Mouse (Mus musculus) left cerebral cortex, postnatal 36 days (tissue): ENCODE measurements at regions not wholly inside any gene's neighbourhood (a gene's known extent, or its start where the extent isn't known, plus 50 kb on each side); places are given as distances from the start of the nearest gene placed in this dataset.

Source experiments
- DNase-seq, 2 experiments: peaks; one replicate each; pipeline ENCODE4 v3.0.0; 2021 to 2022; ENCODE audit warnings: low spot score in 2 of 2, mixed read lengths in 1 of 2
- intact Hi-C: fragments of 180-260 bp; cut with DNase I; formaldehyde crosslinking; loops from one replicate; pipeline ENCODE4 v1.15.1; 2025

- intact Hi-C loops: no loop called here
Observed at GRCm38 (mm10) chr13:101824962-101825361, 56.9 kb upstream of the Pik3r1 start.

GRCm38 (mm10) chr13:101831872-101832629 lies 64.0 kb upstream of the Pik3r1 start:
- no peak for DNase-seq
- intact Hi-C loops: no loop called here

More at GRCm38 (mm10) chr13:101824962-101825361, 56.9 kb upstream of the Pik3r1 start:
- no peak for DNase-seq

- intact Hi-C loops: no loop called here
- no peak for DNase-seq
Observed at GRCm38 (mm10) chr13:101834546-101834945, 66.5 kb upstream of the Pik3r1 start.

- intact Hi-C loops: no loop called here
- no peak for DNase-seq
Observed at GRCm38 (mm10) chr13:101836992-101837391, 69.0 kb upstream of the Pik3r1 start.

GRCm38 (mm10) chr13:101844461-101845440 lies 76.7 kb upstream of the Pik3r1 start:
- intact Hi-C loops: no loop called here
- DNase-seq: no peak

GRCm38 (mm10) chr13:101846016-101846415 lies 78.0 kb upstream of the Pik3r1 start:
- DNase-seq: no peak
- intact Hi-C loops: no loop called here

GRCm38 (mm10) chr13:101847879-101848600 lies 80.0 kb upstream of the Pik3r1 start:
- intact Hi-C loops: no loop called here
- DNase-seq: no peak

- intact Hi-C loops: no loop called here
- no peak for DNase-seq
Observed at GRCm38 (mm10) chr13:101848601-101849147, 80.7 kb upstream of the Pik3r1 start.

GRCm38 (mm10) chr13:101849416-101849815 lies 81.4 kb upstream of the Pik3r1 start:
- intact Hi-C loops: no loop called here
- DNase-seq: no peak

GRCm38 (mm10) chr13:101851329-101851728 lies 83.3 kb upstream of the Pik3r1 start:
- intact Hi-C loops: no loop called here
- DNase-seq: no peak

GRCm38 (mm10) chr13:101852960-101853359 lies 84.9 kb upstream of the Pik3r1 start:
- DNase-seq: no peak
- intact Hi-C loops: no loop called here

GRCm38 (mm10) chr13:101855141-101855540 lies 87.1 kb upstream of the Pik3r1 start:
- peak in 1 of 2 experiments; percentile 13 for DNase-seq

GRCm38 (mm10) chr13:101860704-101861103 lies 92.7 kb upstream of the Pik3r1 start:
- no peak for DNase-seq
- intact Hi-C loops: no loop called here

More at GRCm38 (mm10) chr13:101855141-101855540, 87.1 kb upstream of the Pik3r1 start:
- intact Hi-C loops: no loop called here

- no peak for DNase-seq
- intact Hi-C loops: no loop called here
Observed at GRCm38 (mm10) chr13:101862011-101862410, 94.0 kb upstream of the Pik3r1 start.

GRCm38 (mm10) chr13:101863015-101863414 lies 95.0 kb upstream of the Pik3r1 start:
- intact Hi-C loops: no loop called here
- DNase-seq: no peak

GRCm38 (mm10) chr13:101863602-101864001 lies 95.6 kb upstream of the Pik3r1 start:
- no peak for DNase-seq
- intact Hi-C loops: no loop called here

GRCm38 (mm10) chr13:101866843-101867242 lies 98.8 kb upstream of the Pik3r1 start:
- no peak for DNase-seq
- intact Hi-C loops: no loop called here

GRCm38 (mm10) chr13:101874761-101875160 lies 106.7 kb upstream of the Pik3r1 start:
- peak in 1 of 2 experiments; percentile 35 for DNase-seq
- intact Hi-C loops: no loop called here

GRCm38 (mm10) chr13:101876069-101876468 lies 108.1 kb upstream of the Pik3r1 start:
- intact Hi-C loops: no loop called here
- DNase-seq: no peak

GRCm38 (mm10) chr13:101876601-101877000 lies 108.6 kb upstream of the Pik3r1 start:
- DNase-seq: no peak
- intact Hi-C loops: no loop called here
